Mouse (Mus musculus): ENCODE measurements around the gene Pop7. TPM values are rescaled to one million over a fixed set of nuclear protein-coding genes. Genes with fewer than 3 reads are reported as not detected.

Pop7 gene
- total RNA-seq, 2 experiments from 2014 or later = 16.6 to 19.2 TPM

DNA sequence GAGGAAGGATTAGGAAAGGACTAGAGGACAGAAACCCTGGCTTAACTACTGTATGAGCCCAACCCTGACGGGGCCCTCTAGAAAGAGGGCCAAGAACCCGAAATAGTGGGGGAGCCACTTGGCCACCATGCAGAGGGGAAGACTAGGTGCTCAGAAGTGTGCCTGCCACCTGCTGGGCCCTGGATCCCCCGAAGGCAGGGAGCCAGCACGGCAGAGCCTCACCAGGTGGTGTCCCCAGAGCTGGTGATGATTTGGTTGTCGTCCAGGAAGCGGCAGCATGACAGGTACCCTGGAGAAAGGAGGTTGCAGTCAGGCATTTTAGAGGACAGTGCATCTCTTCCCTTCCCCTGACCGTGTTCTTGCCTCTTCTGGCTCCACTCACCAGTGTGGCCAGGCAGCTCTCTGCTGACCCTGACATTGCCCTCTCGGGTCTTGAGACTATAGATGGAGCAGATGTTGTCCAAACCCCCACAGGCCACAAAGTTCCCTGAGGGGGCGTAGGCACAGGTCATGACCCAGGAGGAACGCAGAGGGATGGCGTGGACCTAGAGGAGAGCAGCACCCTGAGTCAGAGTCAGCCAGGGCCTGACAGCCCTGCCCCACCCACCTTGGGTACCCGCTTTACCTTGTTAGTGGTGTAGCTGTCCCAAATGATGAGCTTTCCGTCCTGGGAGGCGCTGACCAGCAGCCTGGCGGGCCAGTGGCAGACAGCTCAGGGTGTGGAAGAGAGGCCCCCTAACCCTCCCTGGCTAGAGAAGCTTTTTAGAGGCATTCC lies 27.1 kb upstream of the Pop7 start:
- intact Hi-C loops (cut with DNase I) = no loop called here
- no peak for DNase-seq

DNA sequence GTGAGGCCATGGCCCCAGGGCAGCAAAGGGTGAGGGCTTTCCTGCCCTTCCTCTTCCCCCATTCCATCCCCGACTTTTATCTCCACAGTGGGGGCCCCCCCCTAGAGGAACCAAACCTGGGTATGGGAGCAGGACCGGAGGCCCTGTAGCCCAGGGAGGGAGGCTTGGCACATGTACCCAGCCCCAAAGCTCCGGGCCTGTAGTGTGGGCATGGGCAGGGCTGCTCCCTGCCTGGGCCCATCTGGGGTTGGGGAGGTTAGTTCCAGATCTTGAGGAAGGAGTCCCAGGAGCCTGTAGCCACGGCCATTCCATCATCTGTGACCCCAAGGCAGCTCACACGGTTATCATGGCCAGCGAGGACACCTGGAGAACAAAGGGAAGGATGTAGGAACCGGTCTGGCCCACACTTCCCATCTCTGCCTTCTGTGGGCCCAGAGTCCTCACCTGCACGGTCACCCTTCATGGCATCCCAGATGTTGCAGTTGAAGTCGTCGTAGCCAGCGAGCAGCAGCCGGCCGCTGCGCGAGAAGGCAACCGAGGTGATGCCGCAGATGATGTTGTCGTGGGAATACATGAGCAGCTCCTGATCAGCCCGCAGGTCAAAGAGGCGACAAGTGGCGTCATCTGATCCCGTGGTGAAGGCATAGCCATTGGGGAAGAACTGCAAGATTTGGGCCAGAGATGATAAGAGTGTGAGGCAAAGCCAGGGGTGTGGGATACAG lies 26.1 kb upstream of the Pop7 start:
- DNase-seq = no peak

DNA sequence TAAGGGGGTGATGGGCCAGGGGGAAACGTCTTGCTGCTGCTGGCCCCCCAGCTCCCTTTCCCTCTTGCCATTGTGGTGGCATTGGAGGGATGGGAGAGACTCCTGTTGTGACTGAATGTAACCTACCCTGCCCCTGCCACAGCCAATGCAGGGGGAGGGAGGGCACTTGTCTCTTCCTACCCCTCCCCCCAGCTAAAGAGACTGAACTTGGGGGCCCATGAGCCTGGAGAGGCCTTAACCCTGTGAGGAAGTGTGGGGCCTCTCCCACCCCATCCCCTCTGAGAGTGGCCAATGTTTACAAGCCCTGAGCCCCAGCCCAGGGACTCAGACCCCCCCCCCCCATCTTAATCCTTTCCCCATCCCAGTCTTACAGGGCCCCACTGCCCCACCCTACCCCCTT lies 25.1 kb upstream of the Pop7 start:
- intact Hi-C loops (cut with DNase I) = no loop called here
- no peak for DNase-seq

More for the DNA sequence above, 26.1 kb upstream of the Pop7 start:
- intact Hi-C loops (cut with DNase I) = no loop called here

GRCm38 (mm10) chr5:137526192-137526936 lies 24.0 kb upstream of the Pop7 start:
- intact Hi-C loops (cut with DNase I) = no loop called here
- peak in 1 of 2 experiments; percentile 60 for DNase-seq

DNA sequence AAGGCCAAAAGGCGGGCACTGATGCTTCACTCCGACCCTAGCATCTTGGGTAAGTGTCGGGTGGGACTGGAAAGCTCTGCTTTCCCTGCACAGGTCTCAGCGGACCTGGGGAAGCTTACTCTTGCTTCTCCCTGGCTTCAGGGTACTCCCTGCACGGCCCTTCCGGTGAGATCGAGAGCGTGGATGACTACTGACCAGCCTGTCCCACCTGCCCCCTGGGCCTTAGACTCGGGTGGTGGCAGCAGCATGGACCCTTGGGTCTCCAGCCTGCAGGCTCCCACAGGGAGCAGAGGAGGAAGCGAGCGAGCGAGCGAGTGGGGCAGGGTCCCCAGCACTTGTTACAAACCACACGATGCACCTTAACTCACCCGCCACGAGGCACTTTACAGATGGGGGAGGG lies 23.2 kb upstream of the Pop7 start:
- intact Hi-C loops (cut with DNase I) = no loop called here
- DNase-seq = no peak

GRCm38 (mm10) chr5:137524671-137525070 lies 22.4 kb upstream of the Pop7 start:
- no peak for DNase-seq
- intact Hi-C loops (cut with DNase I) = no loop called here

DNA sequence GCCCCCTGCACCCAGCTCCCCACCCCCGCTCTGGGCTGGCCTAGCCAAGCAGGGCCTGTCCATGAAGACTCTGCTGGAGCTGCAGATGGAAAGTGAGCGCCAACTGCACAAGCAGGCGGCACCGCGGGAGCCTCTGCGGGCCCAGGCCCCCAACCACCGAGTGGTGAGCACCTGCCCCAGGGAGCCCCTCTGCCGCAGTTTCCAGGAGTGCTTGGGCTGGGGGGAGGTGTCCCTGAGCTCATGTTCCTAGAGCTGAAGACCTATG lies 21.9 kb upstream of the Pop7 start:
- DNase-seq = no peak
- intact Hi-C loops (cut with DNase I) = no loop called here

DNA sequence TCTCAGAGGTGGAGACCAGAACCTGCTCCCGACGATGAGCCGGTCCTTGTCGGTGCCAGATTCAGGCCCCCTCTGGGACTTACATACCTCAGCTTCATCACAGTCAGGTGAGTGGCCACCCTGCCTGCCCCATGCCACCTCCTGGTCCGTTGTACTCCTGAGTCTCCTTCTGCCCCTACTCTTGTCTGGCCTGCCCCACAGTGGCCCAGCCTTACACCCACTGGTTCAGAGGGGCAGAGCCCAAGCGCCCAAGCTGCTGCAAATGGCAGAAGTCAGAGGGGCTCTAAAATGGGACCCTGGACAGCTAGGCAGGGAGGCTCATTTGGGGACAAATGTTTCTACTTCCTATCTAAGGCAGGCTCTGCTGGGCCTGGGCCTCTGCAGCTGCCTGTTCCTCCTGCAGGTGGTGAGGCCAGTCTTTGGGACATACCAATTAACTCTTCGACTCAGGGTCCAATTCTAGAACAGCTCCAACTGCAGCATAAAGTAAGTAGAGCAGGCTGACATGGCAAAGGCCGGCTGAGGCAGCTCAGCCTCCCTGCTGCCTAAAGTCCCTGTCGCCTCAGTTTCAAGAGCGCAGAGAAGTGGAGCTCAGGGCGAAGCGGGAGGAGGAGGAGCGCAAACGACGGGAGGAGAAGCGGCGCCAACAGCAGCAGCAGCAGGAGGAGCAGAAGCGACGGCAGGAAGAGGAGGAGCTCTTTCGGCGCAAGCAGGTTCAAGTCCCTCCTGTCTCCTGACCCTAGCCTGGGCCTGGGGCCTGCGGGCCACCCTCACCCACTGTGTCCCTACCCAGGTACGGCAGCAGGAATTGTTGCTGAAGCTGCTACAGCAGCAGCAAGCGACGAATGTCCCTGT lies 21.3 kb upstream of the Pop7 start:
- intact Hi-C loops (cut with DNase I) = no loop called here
- DNase-seq = no peak

- intact Hi-C loops (cut with DNase I) = no loop called here
- DNase-seq = no peak
These were observed 20.4 kb upstream of the Pop7 start for GRCm38 (mm10) chr5:137522711-137523110.

DNA sequence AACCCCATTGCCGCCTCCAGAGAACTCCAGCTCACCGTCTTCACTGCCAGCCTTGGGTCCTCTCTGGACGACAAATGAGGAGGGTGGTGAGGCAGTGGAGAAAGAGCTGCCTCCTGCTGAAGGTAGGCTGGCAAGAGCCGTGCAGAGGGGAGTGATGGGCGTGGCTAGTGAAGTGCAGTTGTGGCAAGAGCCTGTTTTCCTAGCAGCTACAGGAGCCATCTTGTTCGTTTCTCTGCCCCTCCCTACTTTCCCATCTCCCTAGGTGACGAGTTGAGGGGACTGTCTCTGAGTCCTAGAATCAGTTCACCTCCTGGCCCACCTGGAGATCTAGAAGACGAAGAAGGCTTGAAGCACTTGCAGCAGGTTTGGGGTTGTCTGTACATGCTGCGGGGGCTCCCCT lies 19.5 kb upstream of the Pop7 start:
- intact Hi-C loops (cut with DNase I) = no loop called here
- DNase-seq = no peak

- DNase-seq = no peak
- intact Hi-C loops (cut with DNase I) = no loop called here
These were observed 17.6 kb upstream of the Pop7 start for GRCm38 (mm10) chr5:137519691-137520550.

DNA sequence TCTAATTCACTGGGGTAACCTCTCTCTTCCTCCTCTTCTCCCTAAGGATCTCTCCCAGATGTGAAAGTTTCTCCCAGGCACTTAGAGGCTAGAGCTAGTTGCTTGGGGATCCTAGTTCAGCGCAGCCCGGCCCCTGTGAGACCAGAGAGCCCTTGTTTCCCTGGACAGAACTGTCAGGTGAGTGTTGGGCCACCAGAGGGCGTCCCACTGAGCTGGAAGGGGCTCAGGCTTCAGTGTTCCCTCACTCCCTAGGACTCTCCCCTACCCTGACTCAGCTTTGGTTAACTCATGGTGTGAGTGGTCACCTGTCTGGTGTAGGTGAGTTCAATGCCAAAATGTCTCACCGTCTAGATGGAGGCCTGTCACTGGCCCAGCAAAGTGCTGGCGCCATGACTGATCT lies 16.1 kb upstream of the Pop7 start, which contains the start of gene Gigyf1:
TSS of gene Gigyf1 (plus strand) at position 113 of the 400 bp plus-strand sequence.
- DNase-seq = no peak
- intact Hi-C loops (cut with DNase I) = no loop called here

GRCm38 (mm10) chr5:137514811-137515210 lies 12.5 kb upstream of the Pop7 start:
- DNase-seq = no peak
- intact Hi-C loops (cut with DNase I) = no loop called here

GRCm38 (mm10) chr5:137513951-137514721 lies 11.8 kb upstream of the Pop7 start:
- DNase-seq = no peak
- intact Hi-C loops (cut with DNase I) = loop anchor here (1.0 kb wide), 1 partner anchor 137 kb away; no protein-coding TSS in a partner anchor

DNA sequence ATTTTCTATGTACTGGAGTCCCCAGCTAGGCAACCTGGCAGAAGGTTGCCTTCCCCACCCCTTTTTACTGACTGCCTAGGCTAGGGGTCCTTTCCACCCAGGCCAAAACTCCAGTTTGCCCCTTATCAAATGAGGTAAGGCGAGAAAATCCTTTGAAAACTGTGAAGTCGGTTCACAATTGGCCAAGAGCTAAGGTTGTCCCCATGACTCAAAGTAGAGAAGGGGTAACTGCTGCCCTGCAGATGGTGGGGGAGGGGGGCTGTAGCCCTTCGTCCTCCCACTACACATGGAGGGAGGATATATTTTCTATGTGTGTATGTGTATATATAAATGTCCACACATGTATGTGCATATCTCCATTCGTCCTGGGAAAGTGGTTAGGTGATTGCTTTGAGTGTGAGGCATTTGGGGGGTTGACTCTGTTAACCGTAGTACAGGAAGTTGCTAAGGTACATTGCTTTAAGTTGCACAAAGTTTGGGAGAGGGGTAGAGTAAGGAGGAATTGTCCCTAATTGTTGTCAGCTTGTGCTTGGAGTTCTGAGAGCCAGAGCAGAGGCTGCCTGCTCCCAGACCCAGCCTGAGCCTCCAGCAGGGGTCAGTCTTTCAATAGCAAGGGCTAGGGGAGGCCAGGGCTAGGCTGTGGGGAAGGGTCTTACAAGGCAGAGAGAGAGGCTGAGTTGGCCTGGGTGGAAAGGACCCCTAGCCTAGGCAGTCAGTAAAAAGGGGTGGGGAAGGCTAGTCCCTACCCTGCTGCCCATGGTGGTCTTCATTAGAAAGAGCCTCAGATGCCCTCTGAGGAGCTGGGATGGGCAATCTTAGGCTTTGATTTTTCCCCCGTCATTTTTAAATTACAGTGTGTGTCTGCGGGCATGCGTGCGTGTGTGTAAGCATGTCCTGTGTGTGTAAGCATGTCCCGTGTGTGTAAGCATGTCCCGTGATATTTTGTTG lies 10.8 kb upstream of the Pop7 start:
- intact Hi-C loops (cut with DNase I) = loop anchor here (1.0 kb wide), 1 partner anchor 138 kb away; no protein-coding TSS in a partner anchor
- peak in 1 of 2 experiments; percentile 62 for DNase-seq

DNA sequence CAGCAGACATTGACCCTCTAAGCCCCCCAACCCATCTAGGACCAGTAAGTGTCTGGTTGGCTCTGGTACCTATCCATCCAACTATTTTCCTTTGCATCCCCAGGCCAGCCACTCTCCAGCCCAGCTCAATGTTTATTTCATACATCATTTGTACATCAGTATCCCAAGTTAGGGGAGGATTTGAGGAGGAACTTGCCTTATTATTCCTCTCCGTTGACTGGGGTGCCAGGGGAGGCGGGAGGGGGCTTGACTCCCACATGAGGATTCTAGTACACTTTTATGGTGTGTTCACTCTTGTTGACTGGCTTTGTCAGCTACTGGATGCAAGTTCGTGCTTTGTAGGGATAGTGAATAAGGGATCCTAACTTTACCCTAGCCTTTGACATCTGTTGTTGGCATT lies 9.4 kb upstream of the Pop7 start:
- intact Hi-C loops (cut with DNase I) = no loop called here
- no peak for DNase-seq

DNA sequence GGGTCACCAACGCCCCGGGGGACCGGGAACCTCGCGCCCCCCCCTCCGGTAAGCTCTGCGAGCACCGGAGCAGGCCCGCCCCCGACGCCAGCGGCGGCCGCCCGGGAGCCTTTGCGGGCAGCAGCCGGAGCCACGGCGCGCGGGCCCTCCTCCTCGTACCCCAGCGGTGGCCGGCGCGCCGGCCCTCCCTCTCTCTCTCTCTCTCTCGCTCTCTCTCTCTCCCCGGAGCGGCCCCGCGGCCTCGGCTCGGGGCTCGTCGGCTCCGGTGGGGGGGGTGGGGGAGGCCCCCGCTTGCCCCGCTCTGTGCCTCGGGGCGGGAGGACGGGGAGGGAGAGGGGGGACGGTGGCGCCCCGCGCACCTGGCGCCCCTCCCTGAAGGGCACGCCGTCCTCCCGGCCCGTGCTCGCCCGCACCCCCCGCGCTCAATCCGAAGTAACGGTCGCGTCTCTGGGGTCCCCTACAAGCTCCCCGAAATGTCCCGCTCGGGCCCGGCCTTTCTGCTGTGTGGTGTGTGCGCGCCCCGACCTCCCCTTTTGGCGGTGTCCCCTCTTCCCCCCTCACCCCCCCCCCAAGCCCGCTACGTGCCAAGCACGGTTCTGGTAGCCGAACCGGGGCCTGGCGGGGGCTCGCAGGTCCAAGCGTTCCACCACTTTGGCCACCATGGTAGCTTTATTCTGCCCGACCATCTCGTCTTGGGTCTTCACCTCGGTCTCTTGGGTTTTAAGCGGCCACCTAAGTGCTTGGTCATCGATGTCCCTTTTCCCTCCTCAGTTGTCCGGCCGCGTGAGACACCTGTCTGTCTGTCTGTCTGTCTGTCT lies 8.5 kb upstream of the Pop7 start:
- DNase-seq = no peak

More for the DNA sequence above, 8.5 kb upstream of the Pop7 start:
- intact Hi-C loops (cut with DNase I) = no loop called here
